Mouse (Mus musculus) spleen, adult 2 months (tissue): Measurements from ENCODE around the gene Eif4g3. TPM values are rescaled to one million over a fixed set of nuclear protein-coding genes. Genes with fewer than 3 reads are reported as not detected.
A peak's percentile ranks its signal among the peaks of the same experiment; 100 is the strongest.

Experiments
- DNase-seq, 2 experiments: peaks; one replicate each; pipeline versions ENCODE4 v3.0.0 to v3.0.0-alpha.2; 2012 to 2021; ENCODE audit warnings: low spot score in 2 of 2, low read depth in 1 of 2
- H3K27ac ChIP-seq: fragments of 200-500 bp; 2 replicates; pipeline ENCODE4 v1.5.1; 2012; ENCODE audit warnings: low read length, inconsistent platforms; ENCODE audit not compliant: insufficient read depth
- H3K27me3 ChIP-seq: fragments of 200-500 bp; 2 replicates; pipeline ENCODE4 v1.6.1; 2012; ENCODE audit warnings: mild to moderate bottlenecking, moderate library complexity, low read length, inconsistent platforms; ENCODE audit not compliant: control insufficient read depth, insufficient read depth
- H3K36me3 ChIP-seq: fragments of 200-500 bp; 2 replicates; pipeline ENCODE4 v1.6.1; 2012; ENCODE audit warnings: mild to moderate bottlenecking, low read length, inconsistent platforms; ENCODE audit not compliant: control insufficient read depth, insufficient read depth
- H3K4me1 ChIP-seq: fragments of 200-500 bp; 2 replicates; pipeline ENCODE4 v1.6.1; 2011; ENCODE audit warnings: inconsistent platforms; ENCODE audit not compliant: control insufficient read depth, insufficient read depth, insufficient read length
- H3K4me3 ChIP-seq: fragments of 200-500 bp; 2 replicates; pipeline ENCODE4 v1.5.1; 2011; ENCODE audit warnings: mild to moderate bottlenecking, inconsistent platforms; ENCODE audit not compliant: insufficient read depth, insufficient read length; ENCODE audit errors: extremely low read depth
- CTCF ChIP-seq: fragments of 200-500 bp; IDR thresholded peaks from 2 replicates; pipeline ENCODE4 v1.5.1; 2011; ENCODE audit warnings: mild to moderate bottlenecking, inconsistent platforms; ENCODE audit not compliant: insufficient read depth, insufficient read length, insufficient replicate concordance; ENCODE audit errors: extremely low read depth
- POLR2A ChIP-seq: fragments of 200-500 bp; IDR thresholded peaks from 2 replicates; pipeline ENCODE4 v1.6.1; 2011; ENCODE audit warnings: low read depth, low read length, inconsistent platforms
- WGBS: fragments of 180-500 bp; shearing (Covaris S2); methylation state at CpG from one replicate; pipeline ENCODE4 v1.1.7; 2018; 5-methylcytosine and 5-hydroxymethylcytosine counted together
- polyA plus RNA-seq: library from polyadenylated mRNA; depleted of rRNA; stranded (reverse); fragments of >200 nt; gene quantifications from 2 replicates; pipeline ENCODE4 v1.2.3, GENCODE M21; 2012

Eif4g3 gene
- polyA plus RNA-seq, 1 experiment = 48.9 TPM

DNA sequence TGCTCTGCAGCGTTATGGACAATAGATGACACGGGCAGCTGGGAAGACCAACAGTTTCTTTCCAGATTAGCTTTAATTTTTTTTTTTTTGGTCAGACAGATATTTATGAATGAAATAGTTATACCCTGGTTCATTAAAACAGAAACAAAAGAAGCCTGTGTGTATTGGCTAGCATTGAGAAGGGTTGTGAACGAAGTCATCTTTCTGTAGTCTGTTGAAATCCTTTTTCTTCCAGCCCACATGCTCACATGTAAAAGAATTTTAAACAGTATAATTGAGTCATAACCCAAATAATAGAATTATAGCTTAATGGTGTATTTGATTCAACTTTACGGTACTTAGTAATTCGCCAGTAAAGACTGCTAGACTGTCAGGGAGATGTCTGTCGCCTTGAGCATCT lies 28.8 kb downstream of the Eif4g3 start:
- DNase-seq = no peak
- WGBS = 94% methylated on average over 6 of the region's 6 CpGs
- Histone ChIP-seq H3K4me3 (no peak overlapping the region), H3K27ac (no peak overlapping the region), H3K36me3 (peaks cover 5% of the 10 kb centered on the region), H3K27me3 (no peaks in the 10 kb centered on the region), H3K4me1 (no peaks in the 10 kb centered on the region; the same call in 1 of the 2 replicates)
- TF ChIP-seq CTCF (no peak), POLR2A (no peak)

DNA sequence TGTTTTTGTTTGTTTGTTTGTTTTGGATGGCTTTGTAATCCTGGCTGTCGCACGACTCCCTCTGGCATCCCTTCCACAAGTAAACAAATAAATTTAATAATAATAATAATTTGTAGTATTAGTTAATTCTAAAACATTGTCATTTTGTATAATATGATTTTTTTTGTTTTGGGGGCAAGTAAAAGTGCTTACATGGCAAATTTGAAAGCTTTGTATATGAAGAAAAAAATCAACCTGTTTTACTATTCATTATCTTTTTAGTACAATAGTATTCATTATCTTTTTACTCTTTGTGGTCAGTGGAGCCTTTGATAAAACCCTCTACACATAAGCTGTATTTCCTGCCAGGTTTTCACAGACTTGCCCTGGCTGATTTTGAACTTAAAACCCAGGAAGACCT lies 29.9 kb downstream of the Eif4g3 start:
- Histone ChIP-seq H3K36me3 (peaks cover 7% of the 10 kb centered on the region), H3K4me3 (no peak overlapping the region), H3K27ac (no peak overlapping the region), H3K4me1 (no peaks in the 10 kb centered on the region; the same call in 1 of the 2 replicates), H3K27me3 (no peaks in the 10 kb centered on the region)
- 83% methylated on average over 2 of the region's 2 CpGs for WGBS
- DNase-seq = no peak
- TF ChIP-seq POLR2A (no peak), CTCF (no peak)

DNA sequence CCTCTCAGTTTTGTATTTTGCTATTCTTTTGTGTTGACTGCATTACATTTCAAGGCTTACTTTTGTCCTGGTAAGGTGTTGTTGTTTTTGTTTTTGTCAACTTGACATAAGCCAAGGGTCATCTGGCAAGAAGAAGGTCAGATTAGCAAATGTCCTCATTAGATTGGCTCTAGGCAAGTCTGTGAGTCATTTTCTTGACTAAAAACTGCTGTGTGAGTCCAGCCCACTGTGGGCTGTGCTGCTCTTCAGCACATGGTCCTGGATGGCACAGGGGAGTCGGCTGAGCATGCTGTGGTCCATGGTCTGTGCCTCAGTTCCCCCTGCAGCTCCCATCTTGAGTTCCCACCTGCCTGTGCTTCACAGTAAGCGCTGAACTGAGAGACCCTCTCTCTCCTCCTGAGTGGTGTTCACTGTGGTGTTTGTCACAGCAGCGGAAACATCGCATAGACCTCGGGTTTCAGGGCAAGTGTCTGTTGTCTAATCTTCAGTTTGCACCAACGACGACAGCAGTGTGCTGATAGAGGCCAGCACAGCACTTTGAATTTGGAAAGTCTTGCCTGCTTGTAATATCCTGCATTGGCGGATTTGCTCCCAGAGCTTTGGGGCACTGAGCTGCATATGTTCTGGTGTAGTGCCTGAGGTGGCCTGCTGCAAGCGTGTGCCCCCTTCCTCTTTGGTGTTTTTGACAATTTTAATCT lies 30.7 kb downstream of the Eif4g3 start:
- TF ChIP-seq POLR2A (no peak), CTCF (no peak)
- Histone ChIP-seq H3K4me1 (no peaks in the 10 kb centered on the region; the same call in 1 of the 2 replicates), H3K36me3 (peaks cover 7% of the 10 kb centered on the region), H3K27ac (no peak overlapping the region), H3K4me3 (no peak overlapping the region), H3K27me3 (no peaks in the 10 kb centered on the region)
- WGBS = 85% methylated on average over 9 of the region's 9 CpGs
- DNase-seq = no peak

DNA sequence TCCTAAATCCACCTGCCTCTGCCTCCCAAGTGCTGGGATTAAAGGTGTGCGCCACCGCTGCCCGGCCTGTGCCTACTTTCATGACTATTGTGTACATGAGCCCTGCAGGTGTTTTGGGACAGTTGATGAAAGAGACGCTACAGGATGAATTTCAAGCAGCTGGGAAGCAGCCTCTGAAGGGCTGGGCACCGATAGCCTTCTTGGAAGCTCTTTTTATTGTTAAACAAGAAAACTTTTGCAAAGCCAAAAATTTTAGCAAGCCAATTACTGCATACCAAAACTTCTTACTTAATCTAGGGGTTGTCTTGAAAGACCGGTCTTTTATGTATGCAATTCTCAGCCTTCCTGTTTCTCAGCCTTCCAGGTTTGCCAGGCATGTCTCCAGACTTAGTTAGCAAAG lies 36.3 kb downstream of the Eif4g3 start:
- peaks cover 16% of the 10 kb centered on the region for H3K36me3 ChIP-seq
- WGBS = 91% methylated on average over 6 of the region's 6 CpGs

DNA sequence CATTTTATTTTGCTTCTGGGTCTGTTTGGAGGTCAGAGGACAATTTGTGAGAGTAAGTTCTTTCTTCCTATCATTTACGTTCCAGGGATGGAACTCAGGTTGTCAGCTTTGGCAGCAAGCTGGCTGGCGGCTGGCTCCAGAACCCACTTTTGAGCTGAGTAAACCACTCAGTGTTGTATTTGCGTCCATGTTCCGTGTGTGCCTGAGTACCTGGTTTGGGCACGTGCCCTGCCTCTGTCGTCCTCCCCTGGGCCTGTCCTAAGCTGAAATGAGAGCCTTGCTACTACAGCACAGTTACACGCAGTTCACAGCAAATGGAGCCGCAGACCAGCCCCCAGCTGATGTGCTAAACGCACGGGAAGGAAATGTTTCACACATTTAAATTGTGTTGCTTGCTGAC lies 39.0 kb downstream of the Eif4g3 start:
- no peak for TF ChIP-seq POLR2A
- TF ChIP-seq CTCF = no peak
- H3K4me1 ChIP-seq = no peaks in the 10 kb centered on the region; the same call in 1 of the 2 replicates
- H3K27ac ChIP-seq = no peak overlapping the region
- DNase-seq = no peak
- H3K27me3 ChIP-seq = no peaks in the 10 kb centered on the region
- WGBS = 93% methylated on average over 10 of the region's 10 CpGs
- H3K4me3 ChIP-seq = no peak overlapping the region
- H3K36me3 ChIP-seq = peaks cover 12% of the 10 kb centered on the region

More for the DNA sequence above, 36.3 kb downstream of the Eif4g3 start:
- DNase-seq = no peak
- Histone ChIP-seq H3K27ac (no peak overlapping the region), H3K4me3 (no peak overlapping the region), H3K4me1 (no peaks in the 10 kb centered on the region; the same call in 1 of the 2 replicates), H3K27me3 (no peaks in the 10 kb centered on the region)
- TF ChIP-seq POLR2A (no peak), CTCF (no peak)

DNA sequence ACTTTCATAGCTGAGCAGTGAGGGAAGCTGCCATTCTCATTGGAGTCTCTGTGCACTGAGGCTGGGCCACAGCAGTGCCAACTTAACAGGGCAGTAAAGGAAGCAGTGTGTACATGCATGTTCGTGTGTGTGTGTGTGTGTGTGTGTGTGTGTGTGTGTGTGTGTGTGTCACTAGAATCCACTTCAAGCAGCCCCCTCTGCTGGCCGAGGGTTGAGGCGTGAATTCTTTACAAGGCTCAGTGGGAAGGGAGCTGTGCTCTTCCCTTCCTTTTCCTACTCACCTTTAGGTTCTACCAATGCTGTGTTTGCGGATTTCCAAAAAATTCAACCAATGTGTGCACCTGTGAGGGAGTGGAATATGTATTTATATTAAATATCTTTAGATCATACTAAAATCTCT lies 41.0 kb downstream of the Eif4g3 start:
- Histone ChIP-seq H3K4me1 (no peaks in the 10 kb centered on the region; the same call in 1 of the 2 replicates), H3K36me3 (peaks cover 12% of the 10 kb centered on the region), H3K4me3 (no peak overlapping the region), H3K27me3 (no peaks in the 10 kb centered on the region), H3K27ac (no peak overlapping the region)
- DNase-seq = no peak
- TF ChIP-seq CTCF = 0 out of 2 replicates have a peak, but pooled peaks have one; percentile 2
- TF ChIP-seq POLR2A = no peak
- 70% methylated on average over 4 of the region's 4 CpGs for whole genome bisulfite sequencing

DNA sequence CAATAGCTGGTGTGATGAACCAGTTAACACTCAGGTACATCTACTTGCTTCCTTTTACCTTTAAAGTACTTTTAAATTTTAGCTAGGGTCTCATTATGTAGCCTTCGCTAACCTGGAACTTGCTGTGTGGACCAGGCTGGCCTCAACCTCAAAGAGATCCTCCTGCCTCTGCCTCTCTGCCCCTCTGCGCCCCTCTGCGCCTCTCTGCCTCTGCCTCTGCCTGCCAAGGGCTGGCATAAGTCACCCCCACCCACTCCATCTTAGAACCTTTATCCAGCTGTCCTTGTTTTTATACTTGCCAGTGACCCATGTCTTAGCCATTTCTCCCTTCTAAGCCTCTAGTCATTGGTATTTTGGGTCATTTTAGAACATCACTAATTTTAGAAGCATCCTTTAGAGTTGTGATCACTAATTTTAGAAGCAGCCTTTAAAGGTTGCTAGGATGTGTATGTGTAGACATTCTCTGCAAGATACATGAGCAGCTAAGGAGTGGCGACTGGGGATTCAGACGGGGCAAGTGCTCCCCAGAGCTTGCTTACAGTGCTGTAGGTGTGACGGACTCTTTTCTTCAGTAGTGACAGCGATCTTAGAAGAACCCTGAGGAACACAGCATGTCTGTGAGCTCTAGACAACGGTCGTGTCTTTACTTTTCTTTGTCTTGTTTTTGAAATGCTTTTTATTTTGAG lies 42.8 kb downstream of the Eif4g3 start:
- Histone ChIP-seq H3K4me1 (no peaks in the 10 kb centered on the region; the same call in 1 of the 2 replicates), H3K27ac (no peak overlapping the region), H3K4me3 (no peak overlapping the region), H3K27me3 (no peaks in the 10 kb centered on the region), H3K36me3 (peaks cover 13% of the 10 kb centered on the region)
- WGBS = 95% methylated on average over 9 of the region's 9 CpGs
- no peak for DNase-seq
- TF ChIP-seq CTCF (no peak), POLR2A (no peak)
